Mouse (Mus musculus): ENCODE data around the gene Ubtf. TPM values are rescaled to one million over a fixed set of nuclear protein-coding genes. Genes with fewer than 3 reads are reported as not detected.

The Ubtf gene
- total RNA-seq, 2 experiments from 2014 or later, result 93.7 to 117 TPM

GRCm38 (mm10) chr11:102268520-102269244 lies 50.9 kb downstream of the Ubtf start, which contains the start of gene Asb16:
Asb16 (plus strand) TSS chr11:102268743.
- no peak for DNase-seq (ENCODE audit: low spot score in 2 of 2)

GRCm38 (mm10) chr11:102267480-102267879 lies 52.1 kb downstream of the Ubtf start:
- DNase-seq (ENCODE audit: low spot score in 2 of 2), result peak; percentile 59 to 60

DNA sequence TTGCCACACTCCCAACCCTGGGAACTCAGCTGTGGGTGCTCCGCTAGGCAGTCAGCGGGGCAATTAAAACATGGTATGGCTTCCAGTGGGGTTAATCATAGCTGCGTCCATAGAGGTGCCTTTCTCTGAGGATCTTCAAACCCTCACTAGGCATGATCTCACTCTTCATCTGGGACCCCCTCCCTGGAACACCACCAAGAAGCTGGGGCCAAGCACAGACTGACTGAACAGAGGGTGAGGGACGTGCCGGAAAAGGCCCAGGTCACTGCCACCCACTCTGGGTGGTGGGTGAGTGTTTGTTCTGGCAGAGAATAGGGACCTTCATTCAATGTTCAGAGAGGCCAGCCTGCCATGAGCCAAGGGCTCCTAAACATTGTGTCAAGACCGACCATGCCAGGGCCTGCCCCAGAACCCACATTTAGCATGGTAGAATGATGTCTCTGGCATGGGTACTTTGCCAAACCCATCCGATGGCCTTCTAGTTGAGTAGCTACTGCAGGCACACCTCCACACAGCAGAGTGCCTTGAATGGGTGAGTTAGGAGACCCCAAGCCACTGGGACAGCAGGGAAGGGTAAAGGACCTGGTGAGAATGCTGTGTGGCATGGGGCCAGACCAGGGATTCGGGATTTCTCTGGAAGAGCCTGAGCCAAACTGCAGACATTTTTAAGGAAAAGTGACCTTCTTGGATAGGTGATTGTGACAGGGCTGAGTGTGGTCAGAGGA lies 52.7 kb downstream of the Ubtf start:
- no peak for DNase-seq (ENCODE audit: low spot score in 2 of 2)

- no peak for DNase-seq (ENCODE audit: low spot score in 2 of 2)
Observed at GRCm38 (mm10) chr11:102265816-102266215, 53.7 kb downstream of the Ubtf start.

GRCm38 (mm10) chr11:102263211-102263610 lies 56.3 kb downstream of the Ubtf start:
- no peak for DNase-seq (ENCODE audit: low spot score in 2 of 2)

DNA sequence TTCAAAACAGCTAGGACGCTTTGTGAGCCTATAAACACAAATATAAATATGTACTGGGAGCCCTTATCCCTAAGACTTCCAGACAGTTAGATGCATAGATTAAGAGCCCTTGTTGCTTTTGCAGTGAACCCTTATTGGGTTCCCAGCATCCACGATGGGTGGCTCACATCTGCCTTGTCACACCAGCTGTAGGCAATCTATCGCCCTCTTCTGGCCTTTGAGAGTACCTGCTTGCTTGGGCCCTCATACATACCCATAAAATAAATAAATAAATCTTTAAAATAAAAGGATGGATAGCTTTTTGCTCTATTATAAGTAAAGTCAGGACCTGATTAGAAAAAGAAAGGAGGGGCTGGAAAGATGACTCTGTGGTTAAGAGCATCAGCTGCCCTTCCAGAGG lies 61.0 kb downstream of the Ubtf start:
- no peak for DNase-seq (ENCODE audit: low spot score in 2 of 2)

DNA sequence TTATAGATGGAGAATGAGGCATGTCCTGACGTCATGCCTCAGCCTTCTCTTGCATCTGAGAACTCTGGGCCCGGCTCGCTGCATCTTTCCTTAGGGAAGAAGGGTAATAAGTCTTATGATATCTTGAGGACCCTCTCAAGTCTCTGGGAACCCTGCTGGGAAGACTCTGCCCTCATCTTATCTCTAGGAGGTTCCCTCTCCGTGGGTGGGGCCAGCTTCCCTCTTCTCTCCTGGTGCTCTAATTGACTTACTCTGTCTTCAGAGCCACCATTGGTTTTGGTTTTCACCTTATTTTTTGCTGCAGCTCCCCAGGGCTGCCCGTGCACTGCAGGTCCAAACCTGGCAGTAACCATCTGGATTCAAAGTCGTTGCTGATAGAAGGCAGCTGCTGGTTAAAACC lies 61.4 kb downstream of the Ubtf start:
- DNase-seq (ENCODE audit: low spot score in 2 of 2), result no peak

GRCm38 (mm10) chr11:102257514-102257913 lies 62.0 kb downstream of the Ubtf start:
- no peak for DNase-seq (ENCODE audit: low spot score in 2 of 2)

Other genes with a start within 250 kb of the Ubtf start
- gene Mpp2, start 231.2 kb downstream of the Ubtf start, total RNA-seq (2021), result 10 to 100 TPM in 1 of 2 experiments, 1 to 10 TPM in 1; 8.8 to 13.0 TPM
- not detected for gene Ppy, start 218.4 kb downstream of the Ubtf start, total RNA-seq (2021)
- gene Pyy, start 211.9 kb downstream of the Ubtf start, total RNA-seq (2021), result not detected
- under 1 TPM in 1 of 2 experiments, not detected in 1; 0.77 TPM for gene Nags, start 174.2 kb downstream of the Ubtf start, total RNA-seq (2021)
- gene Tmem101, start 163.3 kb downstream of the Ubtf start, total RNA-seq (2021), result 10 to 100 TPM; 12.0 to 13.6 TPM
- gene Lsm12, start 134.4 kb downstream of the Ubtf start, total RNA-seq (2021), result 100 to 1,000 TPM in 1 of 2 experiments, 10 to 100 TPM in 1; 83.9 to 102 TPM
- gene G6pc3, start 130.1 kb downstream of the Ubtf start, total RNA-seq (2021), result 100 to 1,000 TPM; 121 to 128 TPM
- gene Hdac5, start 89.6 kb downstream of the Ubtf start, total RNA-seq (2021), result 100 to 1,000 TPM in 1 of 2 experiments, 10 to 100 TPM in 1; 79.1 to 115 TPM
- under 1 TPM in 1 of 2 experiments, not detected in 1; 0.46 TPM for gene BC030867, start 70.9 kb downstream of the Ubtf start, total RNA-seq (2021)
- gene Asb16, start 51.0 kb downstream of the Ubtf start, total RNA-seq (2021), result under 1 TPM; 0.30 to 0.61 TPM
- 10 to 100 TPM; 43.3 to 55.3 TPM for gene Tmub2, start 34.8 kb downstream of the Ubtf start, total RNA-seq (2021)
- 10 to 100 TPM; 44.3 to 53.4 TPM for gene Atxn7l3, start 23.1 kb downstream of the Ubtf start, total RNA-seq (2021)
- under 1 TPM; 0.23 to 0.80 TPM for gene Slc4a1, start 46.5 kb upstream of the Ubtf start, total RNA-seq (2021)
- gene Rundc3a, start 73.7 kb upstream of the Ubtf start, total RNA-seq (2021), result 10 to 100 TPM; 40.0 to 45.9 TPM
- 100 to 1,000 TPM; 461 to 466 TPM for gene Slc25a39, start 88.2 kb upstream of the Ubtf start, total RNA-seq (2021)
- 100 to 1,000 TPM; 156 to 181 TPM for gene Grn, start 110.6 kb upstream of the Ubtf start, total RNA-seq (2021)
- 1 to 10 TPM; 3.4 to 3.5 TPM for gene Fam171a2, start 127.9 kb upstream of the Ubtf start, total RNA-seq (2021)
- gene Itga2b, start 150.4 kb upstream of the Ubtf start, total RNA-seq (2021), result 1 to 10 TPM; 3.4 to 3.6 TPM
- 10 to 100 TPM; 24.6 to 29.8 TPM for gene Gpatch8, start 236.7 kb upstream of the Ubtf start, total RNA-seq (2021)